Mouse (Mus musculus) heart, adult 2 months (tissue): ENCODE measurements around the gene Tmod3.

ENCODE experiments used
- CTCF ChIP-seq: fragments of 200-600 bp; IDR thresholded peaks from 2 replicates; pipeline ENCODE4 v1.8.1; 2022; ENCODE audit warnings: antibody characterized with exemption, mild to moderate bottlenecking, moderate library complexity
- EP300 ChIP-seq: fragments of 200-500 bp; IDR thresholded peaks from 2 replicates; pipeline ENCODE4 v1.6.1; 2011; ENCODE audit warnings: low read depth, low read length, control low read depth; ENCODE audit not compliant: insufficient read depth

GRCm38 (mm10) chr9:75453994-75454393, 105.5 kb downstream of the Tmod3 start:
- no peak for TF ChIP-seq CTCF
- no peak for TF ChIP-seq EP300
